ENCODE assay signal across 9 mouse cellular contexts in the genomic region with DNA sequence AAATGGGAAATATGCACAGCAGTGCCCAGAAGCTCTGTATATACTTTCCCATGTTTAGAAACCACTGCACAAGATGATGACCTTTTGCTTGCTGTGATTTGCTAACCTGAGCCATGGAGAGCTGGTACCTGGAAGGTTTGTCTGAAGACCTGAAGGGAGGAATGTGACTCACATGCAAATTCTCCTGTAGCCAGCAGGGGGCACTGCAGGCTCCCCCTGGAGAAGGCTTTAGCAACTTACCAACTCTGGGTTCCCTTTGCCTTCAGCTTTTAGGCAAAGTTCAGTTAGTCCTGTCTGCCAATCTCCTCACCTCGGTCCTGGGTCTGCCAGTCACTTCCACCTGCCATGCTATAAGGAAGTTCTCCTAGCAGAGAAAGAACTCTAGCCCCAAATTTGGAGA. TPM values are rescaled to one million over a fixed set of nuclear protein-coding genes. Genes with fewer than 3 reads are reported as not detected.
A peak's percentile ranks its signal among the peaks of the same experiment; 100 is the strongest.
DNase-seq lines count a peak whose midpoint lies in the region; ATAC-seq and TF ChIP-seq lines count a peak whose summit lies in the region.
"Had no signal": no experiment of that assay in that cellular context is flagged by ENCODE, and none has a peak within 500 bp of the region (broad histone marks: within the 10 kb centered on the region; RNA-seq: fewer than 3 reads in every experiment).

No protein-coding gene starts in this region.

- no peak overlapping the region for H3K4me3 ChIP-seq in ES-E14 (ENCODE audit: insufficient read depth in 1 of 2, low read depth in 1 of 2, low read length in 2 of 2, poor library complexity in 1 of 2, severe bottlenecking in 1 of 2)
- H3K4me3 ChIP-seq in lung, postnatal 0 days (ENCODE audit: low read depth, low read length), result no peak overlapping the region

- no peak for TF ChIP-seq EP300 in lung, postnatal 0 days (IDR thresholded peaks at IDR 0.05)

- in situ Hi-C loops in ES-E14 (cut with MboI; ENCODE audit: low sequenced_read_pairs in 2 of 2, unreplicated experiment in 2 of 2), result no loop called here

- H3K4me2 ChIP-seq in lung, postnatal 0 days (replicated peaks; ENCODE audit: low read depth, low read length), result no peak overlapping the region

- H3K4me1 ChIP-seq in ES-E14 (ENCODE audit: control insufficient read depth in 2 of 2, insufficient read depth in 2 of 2, low read length in 2 of 2, poor library complexity in 1 of 2), result peaks cover 0 to 3% of the 10 kb centered on the region in 2 experiments; a peak in 1 of 4 replicates
- no peaks in the 10 kb centered on the region for H3K4me1 ChIP-seq in lung, postnatal 0 days (ENCODE audit: insufficient read depth, low read depth, low read length)

- peak; percentile 60 to 82 for DNase-seq in adrenal gland, adult (ENCODE audit: inconsistent age in 2 of 2, low spot score in 1 of 2)
- DNase-seq in adrenal gland, postnatal 4 days (ENCODE audit: low spot score in 2 of 2), result no peak
- peak; percentile 49 to 64 for DNase-seq in layer of hippocampus, postnatal 10 days (ENCODE audit: low spot score in 2 of 2)
- no peak for DNase-seq in layer of hippocampus, adult 8-10 months (ENCODE audit: low spot score in 2 of 2)
- DNase-seq in ES-E14 (ENCODE audit: low read depth, low spot score), result peak; percentile 52
- DNase-seq in cerebellum, postnatal 25 days, result peak; percentile 42 to 65
- peak; percentile 53 for DNase-seq in lung, postnatal 0 days (ENCODE audit: low spot score)
- DNase-seq in urinary bladder, postnatal 10 days (ENCODE audit: low spot score), result no peak

- no peaks in the 10 kb centered on the region for H3K36me3 ChIP-seq in ES-E14 (ENCODE audit: control insufficient read depth, insufficient read depth, low read length, poor library complexity, severe bottlenecking)
- no peaks in the 10 kb centered on the region for H3K36me3 ChIP-seq in lung, postnatal 0 days (ENCODE audit: insufficient read depth, low read length)

- WGBS in lung, postnatal 0 days, result 14% methylated on average over 1 of the region's 1 CpGs

- peak; percentile 82 for TF ChIP-seq CTCF in lung, postnatal 0 days (IDR thresholded peaks at IDR 0.05)

- ATAC-seq in lung, postnatal 0 days, result no peak

- H3K9me3 ChIP-seq in ES-E14 (ENCODE audit: control insufficient read depth, insufficient read depth, low read depth, low read length), result no peaks in the 10 kb centered on the region
- no peaks in the 10 kb centered on the region for H3K9me3 ChIP-seq in lung, postnatal 0 days (ENCODE audit: low read length)

- H3K27ac ChIP-seq in ES-E14 (ENCODE audit: insufficient read depth, low read depth, low read length, poor library complexity, severe bottlenecking), result no peak overlapping the region
- H3K27ac ChIP-seq in lung, postnatal 0 days (ENCODE audit: low read length), result no peak overlapping the region

- H3K27me3 ChIP-seq in lung, postnatal 0 days (replicated peaks; ENCODE audit: insufficient read depth, low read length), result no peaks in the 10 kb centered on the region

- no peak overlapping the region for H3K9ac ChIP-seq in ES-E14 (ENCODE audit: insufficient read depth, low read depth, low read length, poor library complexity, severe bottlenecking)
- no peak overlapping the region for H3K9ac ChIP-seq in lung, postnatal 0 days (replicated peaks; ENCODE audit: low read depth)

TF ChIP-seq in ES-E14, 5 proteins besides CTCF, POLR2A, EP300 and RAD21:
- TF ChIP-seq ZC3H11A (IDR thresholded peaks at IDR 0.05; ENCODE audit: borderline replicate concordance, low read depth, low read length), result 0 out of 2 replicates have a peak, but pooled peaks have one; percentile 4
- no peak for TF ChIP-seq MAFK (IDR thresholded peaks at IDR 0.05; ENCODE audit: insufficient read depth, low read depth, low read length)
TF ChIP-seq in ES-E14: peak in this region for 1.

RNA-seq across cellular contexts. Expression of a gene that starts 15.5 kb away (rescaled TPM):
- 10 to 100 TPM; 15.3 to 15.7 TPM for total RNA-seq in adrenal gland, postnatal 4 days (2021)
- 1 to 10 TPM; 6.9 to 7.4 TPM for total RNA-seq in layer of hippocampus, postnatal 10 days (2021)
- total RNA-seq in layer of hippocampus, adult 8-10 months (2022), result 10 to 100 TPM; 14.5 to 16.8 (median 15.6) TPM
- not detected in 2 replicates for total RNA-seq in ES-E14 (2012; rRNA removed)
- 0.10 TPM in 1 of 2 replicates, not detected in the other for polyA plus RNA-seq in lung, postnatal 0 days (2015; fragmentation: Nextera tagmentation; extraction: Ambion mirVana)
- polyA plus RNA-seq: C2C12 had no signal

RNA-seq across cellular contexts. Expression of a gene that starts 16.6 kb away (rescaled TPM):
- 10 to 100 TPM; 12.4 to 17.6 TPM for total RNA-seq in adrenal gland, postnatal 4 days (2021)
- total RNA-seq in layer of hippocampus, postnatal 10 days (2021), result 1 to 10 TPM; 7.3 to 8.5 TPM
- total RNA-seq in layer of hippocampus, adult 8-10 months (2022), result 1 to 10 TPM; 2.9 to 5.2 (median 3.5) TPM
- total RNA-seq in ES-E14 (2012; rRNA removed), result not detected in 2 replicates
- polyA plus RNA-seq in lung, postnatal 0 days (2015; fragmentation: Nextera tagmentation; extraction: Ambion mirVana), result 20.3 and 23.6 TPM in 2 replicates

RNA-seq across cellular contexts. Expression of a gene that starts 33.8 kb away (rescaled TPM):
- 1 to 10 TPM; 3.1 to 5.5 TPM for total RNA-seq in adrenal gland, postnatal 4 days (2021)
- 100 to 1,000 TPM; 222 to 231 TPM for total RNA-seq in layer of hippocampus, postnatal 10 days (2021)
- 100 to 1,000 TPM; 374 to 501 (median 436) TPM for total RNA-seq in layer of hippocampus, adult 8-10 months (2022)
- total RNA-seq in ES-E14 (2012; rRNA removed), result 0.67 and 0.79 TPM in 2 replicates
- polyA plus RNA-seq in lung, postnatal 0 days (2015; fragmentation: Nextera tagmentation; extraction: Ambion mirVana), result 0.20 and 0.51 TPM in 2 replicates
- polyA plus RNA-seq: C2C12 had no signal

RNA-seq across cellular contexts. Expression of a gene that starts 45.4 kb away (rescaled TPM):
- total RNA-seq in adrenal gland, postnatal 4 days (2021), result 100 to 1,000 TPM; 104 to 119 TPM
- 10 to 100 TPM; 47.0 to 49.9 TPM for total RNA-seq in layer of hippocampus, postnatal 10 days (2021)
- total RNA-seq in layer of hippocampus, adult 8-10 months (2022), result 10 to 100 TPM; 40.2 to 45.7 (median 44.2) TPM
- total RNA-seq in ES-E14 (2012; rRNA removed), result 197 and 246 TPM in 2 replicates
- polyA plus RNA-seq in lung, postnatal 0 days (2015; fragmentation: Nextera tagmentation; extraction: Ambion mirVana), result 10.8 and 11.4 TPM in 2 replicates

Comparison
In these comparisons a context has a peak if more than half of its experiments do, and no peak if none do; other contexts are left out.
1. DNase-seq: peak in adrenal gland, adult (2 of 2), layer of hippocampus, postnatal 10 days (2 of 2), ES-E14 (single experiment), cerebellum, postnatal 25 days (2 of 2) and lung, postnatal 0 days (single experiment); none in adrenal gland, postnatal 4 days (0 of 2), layer of hippocampus, adult 8-10 months (0 of 2) and urinary bladder, postnatal 10 days (single experiment).
2. RNA of a gene that starts 33.8 kb away (total RNA-seq): 374 to 501 TPM in layer of hippocampus, adult 8-10 months and 222 to 231 TPM in layer of hippocampus, postnatal 10 days; 3.1 to 5.5 TPM in adrenal gland, postnatal 4 days and 0.67 to 0.79 TPM in ES-E14; every median in the first group is over 10 times any median in the second.